Mouse (Mus musculus): ENCODE data around the gene Tmem8b. TPM values are rescaled to one million over a fixed set of nuclear protein-coding genes. Genes with fewer than 3 reads are reported as not detected.

The Tmem8b gene
- polyA plus RNA-seq, 1 experiment from 2014 or later: 2.0 TPM

DNA sequence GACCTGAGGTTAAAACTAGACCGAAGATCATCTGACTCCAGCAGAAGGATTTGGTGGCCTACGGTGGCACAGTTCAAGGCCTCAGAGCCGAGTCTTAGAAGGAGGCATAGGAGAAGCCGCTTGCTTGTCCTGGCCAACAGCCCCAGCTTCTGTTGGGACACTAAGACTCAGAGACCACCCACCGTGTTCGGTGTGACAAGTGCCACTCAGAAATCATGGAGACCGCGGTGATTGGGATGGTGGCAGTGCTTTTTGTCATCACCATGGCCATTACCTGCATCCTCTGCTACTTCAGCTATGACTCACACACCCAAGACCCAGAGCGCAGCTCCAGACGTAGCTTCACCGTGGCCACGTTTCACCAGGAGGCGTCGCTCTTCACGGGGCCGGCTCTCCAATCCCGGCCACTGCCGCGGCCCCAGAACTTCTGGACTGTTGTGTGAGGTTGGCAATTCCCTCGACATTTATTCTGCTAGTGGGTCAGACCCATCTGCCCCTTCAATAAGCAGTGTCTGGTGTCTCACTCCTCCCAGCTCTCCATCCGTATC is 62.1 kb downstream of the Tmem8b start:
- DNase-seq (ENCODE audit: low spot score) (peak; percentile 45), ATAC-seq (ENCODE audit: low FRiP score, low TSS enrichment) (no peak)
- Histone ChIP-seq H3K4me3 (ENCODE audit: low read depth, low read length) (no peak overlapping the region), H3K36me3 (ENCODE audit: control insufficient read depth, insufficient read depth, low read length) (no peaks in the 10 kb centered on the region), H3K9me3 (ENCODE audit: control insufficient read depth, low read length) (no peaks in the 10 kb centered on the region), H3K27me3 (ENCODE audit: control insufficient read depth, insufficient read depth, low read length) (no peaks in the 10 kb centered on the region), H3K4me2 (replicated peaks; ENCODE audit: low read depth) (no peak overlapping the region), H3K4me1 (replicated peaks; ENCODE audit: control insufficient read depth, insufficient read depth) (peaks cover 20% of the 10 kb centered on the region), H3K9ac (ENCODE audit: low read length) (no peak overlapping the region), H3K27ac (replicated peaks) (no peak overlapping the region)
- TF ChIP-seq EP300 (optimal IDR thresholded peaks at IDR 0.05): no peak
- TF ChIP-seq CTCF (IDR thresholded peaks at IDR 0.05; ENCODE audit: low read depth): peak; percentile 58
- 66% methylated on average over 21 of the region's 21 CpGs for WGBS

DNA sequence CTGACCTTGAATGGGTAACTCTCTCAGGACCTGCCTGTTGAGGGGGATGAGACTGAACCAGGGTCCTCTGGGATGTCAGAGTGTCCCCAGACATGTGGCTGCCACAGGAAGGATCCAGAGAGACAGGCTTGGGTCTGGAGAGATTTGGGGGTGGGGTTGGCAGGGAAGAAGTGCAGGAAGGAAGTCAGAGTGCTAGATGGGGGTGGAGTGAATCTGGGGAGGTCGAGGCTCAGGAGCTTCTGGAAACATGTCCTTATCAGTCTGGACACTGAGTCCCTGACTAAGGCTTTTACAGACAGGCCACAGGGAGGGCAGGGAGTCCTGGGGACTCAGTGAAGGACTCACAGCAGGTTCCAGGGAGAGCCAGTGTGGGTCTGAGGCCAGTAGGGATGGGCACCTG is 63.4 kb downstream of the Tmem8b start:
- TF ChIP-seq EP300 (optimal IDR thresholded peaks at IDR 0.05): no peak
- TF ChIP-seq CTCF (IDR thresholded peaks at IDR 0.05; ENCODE audit: low read depth): no peak
- no peaks in the 10 kb centered on the region for H3K36me3 ChIP-seq (ENCODE audit: control insufficient read depth, insufficient read depth, low read length)
- no peaks in the 10 kb centered on the region for H3K27me3 ChIP-seq (ENCODE audit: control insufficient read depth, insufficient read depth, low read length)
- H3K4me3 ChIP-seq (ENCODE audit: low read depth, low read length): no peak overlapping the region
- no peak overlapping the region for H3K4me2 ChIP-seq (replicated peaks; ENCODE audit: low read depth)
- H3K9ac ChIP-seq (ENCODE audit: low read length): no peak overlapping the region
- no peak for DNase-seq (ENCODE audit: low spot score)
- ATAC-seq (ENCODE audit: low FRiP score, low TSS enrichment): no peak
- H3K9me3 ChIP-seq (ENCODE audit: control insufficient read depth, low read length): no peaks in the 10 kb centered on the region
- 25% methylated on average over 1 of the region's 1 CpGs for WGBS
- no peak overlapping the region for H3K27ac ChIP-seq (replicated peaks)
- H3K4me1 ChIP-seq (replicated peaks; ENCODE audit: control insufficient read depth, insufficient read depth): peaks cover 16% of the 10 kb centered on the region

DNA sequence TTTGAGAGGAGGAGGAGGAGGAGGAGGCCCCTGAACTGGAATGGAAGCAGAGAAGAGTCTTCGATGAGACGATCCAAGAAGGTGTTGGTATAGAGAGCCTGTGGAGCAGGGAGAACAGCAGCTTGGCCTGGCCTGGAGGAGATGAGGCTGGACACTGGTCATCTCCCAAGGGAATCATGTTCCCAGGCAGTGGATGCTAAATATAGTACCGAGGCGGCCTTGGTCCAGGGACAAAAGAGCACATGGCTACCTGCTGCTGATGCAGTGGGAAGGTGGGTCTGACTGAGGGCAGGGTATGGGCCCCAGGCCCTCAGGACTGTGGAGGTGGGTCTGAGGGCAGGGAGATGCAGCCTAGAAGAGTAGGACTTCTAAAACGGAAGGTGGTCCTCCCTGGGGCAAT is 64.4 kb downstream of the Tmem8b start:
- ATAC-seq (ENCODE audit: low FRiP score, low TSS enrichment) (no peak), DNase-seq (ENCODE audit: low spot score) (no peak)
- no peak overlapping the region for H3K9ac ChIP-seq (ENCODE audit: low read length)
- no peak overlapping the region for H3K4me2 ChIP-seq (replicated peaks; ENCODE audit: low read depth)
- no peak overlapping the region for H3K4me3 ChIP-seq (ENCODE audit: low read depth, low read length)
- H3K4me1 ChIP-seq (replicated peaks; ENCODE audit: control insufficient read depth, insufficient read depth): peaks cover 6% of the 10 kb centered on the region
- H3K9me3 ChIP-seq (ENCODE audit: control insufficient read depth, low read length): no peaks in the 10 kb centered on the region
- H3K27ac ChIP-seq (replicated peaks): no peak overlapping the region
- no peaks in the 10 kb centered on the region for H3K36me3 ChIP-seq (ENCODE audit: control insufficient read depth, insufficient read depth, low read length)
- H3K27me3 ChIP-seq (ENCODE audit: control insufficient read depth, insufficient read depth, low read length): no peaks in the 10 kb centered on the region
- WGBS: 78% methylated on average over 5 of the region's 5 CpGs
- no peak for TF ChIP-seq EP300 (optimal IDR thresholded peaks at IDR 0.05)
- no peak for TF ChIP-seq CTCF (IDR thresholded peaks at IDR 0.05; ENCODE audit: low read depth)

DNA sequence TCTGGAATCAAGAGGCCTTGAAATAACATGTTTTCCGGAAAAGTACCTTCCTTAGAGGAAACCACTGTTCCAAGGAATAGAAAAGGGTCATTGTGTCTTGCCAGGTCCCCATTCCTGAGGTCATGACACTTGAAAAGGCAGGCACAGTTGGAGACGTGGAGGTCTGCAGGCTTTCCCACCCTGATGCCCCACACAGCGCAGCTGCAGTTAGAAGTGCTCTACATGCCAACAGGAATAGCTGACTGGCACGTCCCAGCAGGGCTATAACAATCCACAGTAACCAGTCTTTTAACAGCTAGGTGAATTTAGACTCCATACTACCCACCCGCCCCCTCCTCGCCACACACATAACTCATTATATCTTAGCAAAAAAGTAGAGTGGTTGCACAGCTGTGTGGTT is 68.4 kb downstream of the Tmem8b start:
- TF ChIP-seq CTCF (IDR thresholded peaks at IDR 0.05; ENCODE audit: low read depth): no peak
- no peak for TF ChIP-seq EP300 (optimal IDR thresholded peaks at IDR 0.05)
- ATAC-seq (ENCODE audit: low FRiP score, low TSS enrichment): no peak
- DNase-seq (ENCODE audit: low spot score): no peak
- H3K9me3 ChIP-seq (ENCODE audit: control insufficient read depth, low read length): no peaks in the 10 kb centered on the region
- H3K36me3 ChIP-seq (ENCODE audit: control insufficient read depth, insufficient read depth, low read length): no peaks in the 10 kb centered on the region
- no peak overlapping the region for H3K27ac ChIP-seq (replicated peaks)
- no peaks in the 10 kb centered on the region for H3K4me1 ChIP-seq (replicated peaks; ENCODE audit: control insufficient read depth, insufficient read depth)
- WGBS: 81% methylated on average over 6 of the region's 6 CpGs
- H3K9ac ChIP-seq (ENCODE audit: low read length): no peak overlapping the region
- H3K27me3 ChIP-seq (ENCODE audit: control insufficient read depth, insufficient read depth, low read length): no peaks in the 10 kb centered on the region
- H3K4me2 ChIP-seq (replicated peaks; ENCODE audit: low read depth): no peak overlapping the region
- H3K4me3 ChIP-seq (ENCODE audit: low read depth, low read length): no peak overlapping the region

DNA sequence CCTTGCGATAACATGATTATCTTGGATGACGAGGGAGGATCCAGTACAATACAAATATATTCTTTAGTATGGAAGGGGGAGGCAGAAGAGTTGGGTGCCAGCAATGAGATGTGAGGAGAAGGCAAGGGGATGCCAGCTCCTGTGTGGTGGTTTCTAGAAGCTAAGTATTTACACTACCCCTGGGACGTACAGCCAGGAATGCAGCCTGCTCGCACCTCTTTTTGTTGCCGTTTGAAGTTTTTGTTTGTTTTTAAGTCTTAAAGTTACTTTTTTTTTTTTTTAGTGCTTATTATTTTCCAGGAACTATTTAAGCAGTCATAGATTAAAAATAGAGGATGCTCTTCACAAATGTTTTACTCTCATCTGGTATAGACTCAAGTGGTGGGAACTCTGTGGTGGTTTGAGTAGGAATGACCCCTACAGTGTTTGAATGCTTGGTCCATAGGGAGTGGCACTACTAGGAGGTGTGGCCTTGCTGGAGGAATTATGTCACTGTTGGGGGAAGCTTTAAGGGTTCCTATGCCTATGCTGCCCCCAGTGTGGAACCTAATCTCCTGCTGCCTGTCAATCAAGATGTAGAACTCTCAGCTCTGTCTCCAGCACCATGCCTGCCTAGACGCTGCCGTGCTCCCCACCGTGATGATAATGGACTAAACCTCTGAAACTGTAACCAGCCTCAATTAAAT is 70.4 kb downstream of the Tmem8b start:
- DNase-seq (ENCODE audit: low spot score) (no peak), ATAC-seq (ENCODE audit: low FRiP score, low TSS enrichment) (peak; percentile 18; the same call in 1 of the 2 replicates)
- Histone ChIP-seq H3K36me3 (ENCODE audit: control insufficient read depth, insufficient read depth, low read length) (no peaks in the 10 kb centered on the region), H3K27me3 (ENCODE audit: control insufficient read depth, insufficient read depth, low read length) (no peaks in the 10 kb centered on the region), H3K4me2 (replicated peaks; ENCODE audit: low read depth) (no peak overlapping the region), H3K4me3 (ENCODE audit: low read depth, low read length) (no peak overlapping the region), H3K27ac (replicated peaks) (no peak overlapping the region), H3K4me1 (replicated peaks; ENCODE audit: control insufficient read depth, insufficient read depth) (no peaks in the 10 kb centered on the region; the same call in 1 of the 2 replicates), H3K9me3 (ENCODE audit: control insufficient read depth, low read length) (no peaks in the 10 kb centered on the region), H3K9ac (ENCODE audit: low read length) (no peak overlapping the region)
- WGBS: 48% methylated on average over 8 of the region's 8 CpGs
- no peak for TF ChIP-seq EP300 (optimal IDR thresholded peaks at IDR 0.05)
- no peak for TF ChIP-seq CTCF (IDR thresholded peaks at IDR 0.05; ENCODE audit: low read depth)

DNA sequence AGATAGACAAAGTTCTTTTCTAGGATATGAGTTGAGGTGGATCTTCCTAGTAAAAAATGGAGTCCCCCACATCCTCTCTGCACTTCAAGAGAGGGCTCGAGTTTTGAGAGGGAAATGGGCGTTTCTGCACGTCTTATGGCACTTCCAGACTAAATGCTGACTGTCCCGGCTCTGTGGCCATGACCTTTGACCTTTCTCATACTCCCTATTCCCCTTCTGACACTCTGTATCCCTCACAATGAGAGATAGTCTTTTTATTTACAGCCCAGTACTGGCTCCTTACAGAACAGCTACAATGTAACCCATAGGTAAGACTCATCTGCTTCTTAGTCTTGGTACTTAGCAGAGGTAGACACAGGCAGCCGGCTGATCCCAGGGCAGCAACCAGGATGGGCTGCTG is 72.8 kb downstream of the Tmem8b start:
- no peak overlapping the region for H3K9ac ChIP-seq (ENCODE audit: low read length)
- ATAC-seq (ENCODE audit: low FRiP score, low TSS enrichment) (no peak), DNase-seq (ENCODE audit: low spot score) (no peak)
- TF ChIP-seq EP300 (optimal IDR thresholded peaks at IDR 0.05) (no peak), CTCF (IDR thresholded peaks at IDR 0.05; ENCODE audit: low read depth) (no peak)
- H3K4me1 ChIP-seq (replicated peaks; ENCODE audit: control insufficient read depth, insufficient read depth): no peaks in the 10 kb centered on the region; the same call in 1 of the 2 replicates
- H3K9me3 ChIP-seq (ENCODE audit: control insufficient read depth, low read length): no peaks in the 10 kb centered on the region
- H3K27me3 ChIP-seq (ENCODE audit: control insufficient read depth, insufficient read depth, low read length): no peaks in the 10 kb centered on the region
- H3K4me2 ChIP-seq (replicated peaks; ENCODE audit: low read depth): no peak overlapping the region
- no peak overlapping the region for H3K27ac ChIP-seq (replicated peaks)
- WGBS: 65% methylated on average over 5 of the region's 5 CpGs
- H3K4me3 ChIP-seq (ENCODE audit: low read depth, low read length): no peak overlapping the region
- no peaks in the 10 kb centered on the region for H3K36me3 ChIP-seq (ENCODE audit: control insufficient read depth, insufficient read depth, low read length)

Small RNA genes lying within 50 kb of the gene (microRNA-seq; reads per million reads assigned to microRNA genes)
- gene Gm25262: not detected

Other genes starting within 250 kb of the Tmem8b start
- gene Fam166b, start 239.8 kb upstream of the Tmem8b start, polyA plus RNA-seq (2015; fragmentation: Nextera tagmentation; extraction: Ambion mirVana): 0.12 and 0.27 TPM in 2 replicates
- gene Tesk1, start 227.0 kb upstream of the Tmem8b start, polyA plus RNA-seq (2015; fragmentation: Nextera tagmentation; extraction: Ambion mirVana): 4.7 TPM in 2 replicates
- 2.8 and 3.2 TPM in 2 replicates for gene Cd72, start 214.3 kb upstream of the Tmem8b start, polyA plus RNA-seq (2015; fragmentation: Nextera tagmentation; extraction: Ambion mirVana)
- not detected in 2 replicates for gene Sit1, start 185.2 kb upstream of the Tmem8b start, polyA plus RNA-seq (2015; fragmentation: Nextera tagmentation; extraction: Ambion mirVana)
- gene Ccdc107, start 176.1 kb upstream of the Tmem8b start, polyA plus RNA-seq (2015; fragmentation: Nextera tagmentation; extraction: Ambion mirVana): 118 and 120 TPM in 2 replicates
- 10.7 and 11.8 TPM in 2 replicates for gene Arhgef39, start 169.3 kb upstream of the Tmem8b start, polyA plus RNA-seq (2015; fragmentation: Nextera tagmentation; extraction: Ambion mirVana)
- 2.6 and 3.1 TPM in 2 replicates for gene Car9, start 162.0 kb upstream of the Tmem8b start, polyA plus RNA-seq (2015; fragmentation: Nextera tagmentation; extraction: Ambion mirVana)
- 2,018 and 2,237 TPM in 2 replicates for gene Tpm2, start 145.2 kb upstream of the Tmem8b start, polyA plus RNA-seq (2015; fragmentation: Nextera tagmentation; extraction: Ambion mirVana)
- 85.6 and 89.2 TPM in 2 replicates for gene Creb3, start 106.6 kb upstream of the Tmem8b start, polyA plus RNA-seq (2015; fragmentation: Nextera tagmentation; extraction: Ambion mirVana)
- 42.7 and 60.3 TPM in 2 replicates for gene Tln1, start 106.3 kb upstream of the Tmem8b start, polyA plus RNA-seq (2015; fragmentation: Nextera tagmentation; extraction: Ambion mirVana)
- gene Rgp1, start 90.3 kb upstream of the Tmem8b start, polyA plus RNA-seq (2015; fragmentation: Nextera tagmentation; extraction: Ambion mirVana): 11.7 and 13.0 TPM in 2 replicates
- gene Gba2, start 90.1 kb upstream of the Tmem8b start, polyA plus RNA-seq (2015; fragmentation: Nextera tagmentation; extraction: Ambion mirVana): 25.0 and 26.1 TPM in 2 replicates
- gene Msmp, start 84.5 kb upstream of the Tmem8b start, polyA plus RNA-seq (2015; fragmentation: Nextera tagmentation; extraction: Ambion mirVana): 0.25 and 0.34 TPM in 2 replicates
- gene Npr2, start 37.0 kb upstream of the Tmem8b start, polyA plus RNA-seq (2015; fragmentation: Nextera tagmentation; extraction: Ambion mirVana): 4.8 and 6.7 TPM in 2 replicates
- gene Spag8, start 15.4 kb upstream of the Tmem8b start, polyA plus RNA-seq (2015; fragmentation: Nextera tagmentation; extraction: Ambion mirVana): 0.23 and 0.38 TPM in 2 replicates
- 150 and 152 TPM in 2 replicates for gene Hint2, start 12.5 kb upstream of the Tmem8b start, polyA plus RNA-seq (2015; fragmentation: Nextera tagmentation; extraction: Ambion mirVana)
- 3.1 and 3.6 TPM in 2 replicates for gene Fam221b, start 174 bp downstream of the Tmem8b start, polyA plus RNA-seq (2015; fragmentation: Nextera tagmentation; extraction: Ambion mirVana)
- gene Olfr70, start 31.8 kb downstream of the Tmem8b start, polyA plus RNA-seq (2015; fragmentation: Nextera tagmentation; extraction: Ambion mirVana): not detected in 2 replicates
- not detected in 2 replicates for gene Olfr71, start 41.3 kb downstream of the Tmem8b start, polyA plus RNA-seq (2015; fragmentation: Nextera tagmentation; extraction: Ambion mirVana)
- gene Hrct1, start 58.2 kb downstream of the Tmem8b start, polyA plus RNA-seq (2015; fragmentation: Nextera tagmentation; extraction: Ambion mirVana): 6.1 and 7.8 TPM in 2 replicates
- 0.27 and 0.30 TPM in 2 replicates for gene Spaar, start 61.1 kb downstream of the Tmem8b start, polyA plus RNA-seq (2015; fragmentation: Nextera tagmentation; extraction: Ambion mirVana)
- not detected in 2 replicates for gene Olfr159, start 102.0 kb downstream of the Tmem8b start, polyA plus RNA-seq (2015; fragmentation: Nextera tagmentation; extraction: Ambion mirVana)
- not detected in 2 replicates for gene Olfr156, start 154.9 kb downstream of the Tmem8b start, polyA plus RNA-seq (2015; fragmentation: Nextera tagmentation; extraction: Ambion mirVana)
- gene Olfr157, start 171.2 kb downstream of the Tmem8b start, polyA plus RNA-seq (2015; fragmentation: Nextera tagmentation; extraction: Ambion mirVana): 0.04 and 0.06 TPM in 2 replicates
- gene Olfr155, start 182.6 kb downstream of the Tmem8b start, polyA plus RNA-seq (2015; fragmentation: Nextera tagmentation; extraction: Ambion mirVana): 0.02 TPM in 1 of 2 replicates, not detected in the other
- gene Reck, start 206.6 kb downstream of the Tmem8b start, polyA plus RNA-seq (2015; fragmentation: Nextera tagmentation; extraction: Ambion mirVana): 10.2 and 11.3 TPM in 2 replicates

Measured in stomach, postnatal 0 days (tissue).